Mouse (Mus musculus): Measurements from ENCODE around the gene 1700018B08Rik.
A peak's percentile ranks its signal among the peaks of the same experiment; 100 is the strongest.

The 1700018B08Rik gene

DNA sequence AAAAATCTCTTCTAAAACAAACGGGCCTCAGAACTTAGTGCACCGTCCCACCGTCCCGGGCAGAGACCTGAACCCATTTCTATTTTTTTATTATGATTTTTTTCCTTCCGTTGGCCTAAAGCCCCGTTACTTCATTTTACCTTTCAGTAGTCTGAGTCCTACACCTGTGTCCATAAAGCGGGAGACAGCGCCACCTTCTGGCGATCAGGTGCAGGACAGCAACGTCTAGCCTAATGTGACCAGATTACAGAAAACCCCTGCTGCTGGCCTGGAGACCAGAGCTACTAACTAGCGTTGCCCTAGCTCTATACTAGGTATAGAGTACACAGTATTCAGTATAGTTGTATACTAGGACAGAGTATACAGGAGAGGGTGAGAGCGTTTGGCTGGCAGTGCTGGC is 30.7 kb downstream of the 1700018B08Rik start:
- peak; percentile 36 for DNase-seq (ENCODE audit: low read depth, low spot score)

DNA sequence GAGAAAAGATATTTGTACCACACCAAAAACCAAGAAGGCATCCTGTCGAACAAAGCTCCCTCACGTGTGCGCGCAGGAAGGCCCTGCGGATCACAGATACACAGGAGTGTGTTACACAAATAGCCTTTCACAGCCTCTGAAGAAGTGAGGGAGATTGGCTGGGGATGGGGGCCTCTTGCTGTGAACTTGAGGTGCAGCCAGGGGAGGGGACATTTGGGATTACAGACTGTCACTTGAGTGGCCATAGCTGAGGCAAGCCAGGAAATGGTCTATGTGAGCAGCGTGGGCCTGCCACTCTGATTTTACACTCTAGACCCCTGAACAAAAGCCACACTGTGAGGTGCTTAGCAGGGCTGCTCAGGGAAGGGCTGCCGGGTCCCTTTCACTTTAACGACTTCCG is 32.4 kb downstream of the 1700018B08Rik start:
- no peak for DNase-seq (ENCODE audit: low read depth, low spot score)

DNA sequence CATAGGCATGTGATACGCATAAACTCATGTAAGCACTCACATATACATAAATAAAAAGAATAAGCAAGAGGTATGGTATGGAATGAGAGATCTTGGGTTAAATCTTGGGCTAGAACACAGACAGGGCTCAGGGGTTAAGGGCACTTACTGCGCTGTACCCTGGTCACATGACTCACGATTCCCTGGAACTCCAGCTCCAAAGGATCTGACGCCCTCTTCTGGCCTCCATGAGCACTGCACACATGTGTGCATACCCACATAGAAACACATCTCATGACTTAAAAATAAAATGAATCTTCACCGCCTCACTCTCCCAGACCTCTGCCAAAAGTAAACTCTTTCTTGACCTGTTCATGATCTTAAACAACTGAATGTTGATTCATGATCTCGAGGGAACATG is 46.5 kb downstream of the 1700018B08Rik start:
- no peak for DNase-seq (ENCODE audit: low read depth, low spot score)

DNA sequence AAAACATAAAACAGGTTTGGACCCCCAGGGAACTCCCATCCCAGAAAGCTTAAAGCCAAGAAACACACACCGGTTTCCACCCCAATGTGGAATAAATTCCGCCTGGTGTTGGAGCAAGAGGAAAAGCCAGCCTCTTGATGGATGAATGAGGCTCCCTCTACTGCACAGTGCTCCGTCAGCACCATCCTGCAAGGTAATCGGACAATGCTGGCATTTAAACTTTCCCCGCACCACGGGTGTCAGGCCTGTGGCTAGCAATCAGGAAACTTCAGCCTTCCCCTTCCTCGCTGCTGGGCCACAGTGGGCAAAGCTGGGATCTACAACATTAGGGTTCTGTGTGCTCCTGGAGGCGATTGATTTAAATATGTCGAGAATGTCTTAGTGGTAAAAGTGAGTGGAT is 52.5 kb downstream of the 1700018B08Rik start:
- DNase-seq (ENCODE audit: low read depth, low spot score): no peak

DNA sequence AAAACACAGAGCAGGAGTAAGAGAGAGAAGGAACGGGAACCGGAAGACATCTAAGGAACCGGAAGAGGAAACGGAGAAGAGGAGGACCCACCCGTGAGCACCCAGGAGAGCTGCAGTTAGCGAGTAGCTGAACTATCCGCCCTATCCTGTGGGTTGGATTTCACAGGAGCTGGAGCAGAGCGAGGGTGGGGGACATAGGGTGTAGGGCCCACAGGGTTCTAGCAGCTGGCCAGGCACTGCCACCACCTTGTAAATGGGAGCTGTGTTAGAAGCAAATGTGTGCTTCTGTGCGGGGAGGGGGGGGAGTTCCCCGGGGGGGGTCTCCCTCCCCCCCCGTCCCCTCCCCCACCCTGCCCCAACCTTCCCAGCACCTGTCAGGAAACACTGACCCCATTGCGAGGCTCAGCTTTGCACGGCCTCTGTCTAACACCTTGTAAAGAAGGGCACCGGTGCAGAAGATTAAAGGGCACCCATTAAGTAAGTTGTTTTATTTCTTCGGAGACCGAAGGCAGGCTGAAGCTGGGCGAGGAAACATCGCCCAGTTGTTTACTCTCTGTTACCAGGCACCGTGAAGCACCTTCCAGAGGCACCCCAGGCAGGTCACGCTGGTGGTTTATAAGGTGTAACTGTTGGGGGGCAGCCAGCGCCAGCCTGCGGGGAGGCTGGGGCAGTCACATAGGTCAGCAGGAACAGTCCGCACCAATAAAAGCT is 59.9 kb downstream of the 1700018B08Rik start:
- DNase-seq (ENCODE audit: low read depth, low spot score): no peak
